Comparison of ENCODE assay signal across 10 mouse cellular contexts in the genomic region with DNA sequence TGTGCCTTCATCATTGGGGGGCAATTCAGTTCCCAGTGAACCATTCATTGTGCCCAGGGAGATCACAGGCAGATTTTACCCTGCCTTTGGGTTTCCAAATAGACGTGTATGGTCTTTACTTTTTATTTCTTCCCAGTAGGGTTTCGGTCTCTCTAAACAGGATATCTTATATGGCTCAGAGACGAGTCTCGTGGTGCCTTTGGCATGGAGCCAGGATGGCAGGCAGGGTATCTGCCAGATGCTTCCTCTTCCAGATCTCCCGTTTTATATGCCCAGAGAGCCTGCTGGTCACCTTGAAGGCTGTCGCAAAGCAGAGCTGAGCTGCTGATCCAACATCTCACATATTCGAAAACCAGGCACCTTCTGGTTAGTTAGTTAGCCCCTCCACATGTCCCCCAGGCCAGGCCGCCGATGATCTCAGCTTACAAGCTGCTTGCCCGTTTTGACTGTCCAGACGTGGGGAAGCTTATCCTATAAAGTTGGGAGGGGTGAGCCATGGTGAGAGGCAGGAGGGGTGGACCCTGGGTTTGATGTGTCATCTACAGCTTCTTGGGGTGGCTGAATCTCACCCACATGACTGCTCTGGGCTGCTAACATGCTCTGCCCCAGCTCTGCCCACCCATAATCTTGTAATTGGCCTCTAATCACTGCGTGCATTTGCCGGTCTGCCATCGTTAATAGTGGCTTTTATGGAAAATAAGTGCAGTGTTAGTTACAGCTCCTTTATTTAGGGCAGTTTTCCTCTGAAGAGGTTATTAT.
DNase-seq lines count a peak whose midpoint lies in the region; ATAC-seq lines count a peak whose summit lies in the region.
"Had no signal": no experiment of that assay in that cellular context is flagged by ENCODE, and none has a peak within 500 bp of the region (broad histone marks: within the 10 kb centered on the region; RNA-seq: fewer than 3 reads in every experiment).

No protein-coding gene starts in this region.

- DNase-seq in hindbrain, embryonic 10.5 days (ENCODE audit: low spot score), result no peak
- DNase-seq in right cerebral cortex, postnatal 10 days (ENCODE audit: low spot score in 2 of 2), result peak; percentile 50 to 54
- no peak for DNase-seq in right cerebral cortex, postnatal 25 days
- DNase-seq in urinary bladder, adult 18-20 months (ENCODE audit: low spot score in 2 of 2), result no peak
- no peak for DNase-seq in embryo, embryonic 10 days (ENCODE audit: low spot score)

- H3K4me3 ChIP-seq in hindbrain, embryonic 13.5 days, result no peak overlapping the region
- H3K4me3 ChIP-seq in hindbrain, embryonic 10.5 days, result no peak overlapping the region
- no peak overlapping the region for H3K4me3 ChIP-seq in forebrain, embryonic 15.5 days
- H3K4me3 ChIP-seq: layer of hippocampus, adult 2 months had no signal

- peak overlapping the region; percentile 62; the same call in 1 of the 2 replicates for H3K27ac ChIP-seq in hindbrain, embryonic 13.5 days
- no peak overlapping the region for H3K27ac ChIP-seq in hindbrain, embryonic 10.5 days
- no peak overlapping the region for H3K27ac ChIP-seq in forebrain, embryonic 15.5 days (replicated peaks)
- H3K27ac ChIP-seq: layer of hippocampus, adult 2 months; liver, embryonic 14.5 days had no signal

- peaks cover 41% of the 10 kb centered on the region for H3K4me1 ChIP-seq in hindbrain, embryonic 13.5 days (replicated peaks)
- peaks cover 14% of the 10 kb centered on the region for H3K4me1 ChIP-seq in hindbrain, embryonic 10.5 days (replicated peaks)
- peaks cover 14% of the 10 kb centered on the region for H3K4me1 ChIP-seq in forebrain, embryonic 15.5 days

- peaks cover 11% of the 10 kb centered on the region for H3K9me3 ChIP-seq in hindbrain, embryonic 13.5 days
- peaks cover 14% of the 10 kb centered on the region for H3K9me3 ChIP-seq in hindbrain, embryonic 10.5 days
- no peaks in the 10 kb centered on the region; the same call in 1 of the 2 replicates for H3K9me3 ChIP-seq in forebrain, embryonic 15.5 days

- 61% methylated on average over 14 of the region's 14 CpGs for WGBS in hindbrain, embryonic 13.5 days
- WGBS in hindbrain, embryonic 10.5 days, result 87% methylated on average over 14 of the region's 14 CpGs
- WGBS in forebrain, embryonic 15.5 days, result 43% methylated on average over 14 of the region's 14 CpGs

- no peak overlapping the region for H3K4me2 ChIP-seq in hindbrain, embryonic 13.5 days
- no peak overlapping the region for H3K4me2 ChIP-seq in forebrain, embryonic 15.5 days (replicated peaks)

- H3K9ac ChIP-seq in hindbrain, embryonic 13.5 days, result 0 out of 2 replicates have a peak overlapping the region, but pooled peaks have one; percentile 2
- H3K9ac ChIP-seq in forebrain, embryonic 15.5 days (replicated peaks), result no peak overlapping the region
- H3K9ac ChIP-seq: liver, embryonic 14.5 days had no signal

- peaks cover 8% of the 10 kb centered on the region for H3K36me3 ChIP-seq in hindbrain, embryonic 13.5 days
- peaks cover 36% of the 10 kb centered on the region for H3K36me3 ChIP-seq in hindbrain, embryonic 10.5 days
- H3K36me3 ChIP-seq in forebrain, embryonic 15.5 days, result peaks cover 6% of the 10 kb centered on the region; the same call in 1 of the 2 replicates

- H3K27me3 ChIP-seq in hindbrain, embryonic 13.5 days, result no peaks in the 10 kb centered on the region
- no peaks in the 10 kb centered on the region for H3K27me3 ChIP-seq in hindbrain, embryonic 10.5 days (ENCODE audit: insufficient read depth, poor library complexity, severe bottlenecking)
- H3K27me3 ChIP-seq in forebrain, embryonic 15.5 days, result no peaks in the 10 kb centered on the region
- H3K27me3 ChIP-seq: CH12.LX had no signal

- peak; percentile 52 for ATAC-seq in hindbrain, embryonic 13.5 days (ENCODE audit: low FRiP score)
- ATAC-seq in forebrain, embryonic 15.5 days (replicated peaks), result peak; percentile 53

Comparison
In these comparisons a context has a peak if more than half of its experiments do, and no peak if none do; other contexts are left out.
1. DNase-seq: peak in right cerebral cortex, postnatal 10 days (2 of 2); none in hindbrain, embryonic 10.5 days (single experiment), right cerebral cortex, postnatal 25 days (single experiment), urinary bladder, adult 18-20 months (0 of 2) and embryo, embryonic 10 days (single experiment).